Mouse (Mus musculus) MEL (cell line): ENCODE data around the gene Calhm3. TPM values are rescaled to one million over a fixed set of nuclear protein-coding genes. Genes with fewer than 3 reads are reported as not detected.

Experiments used
- DNase-seq: peaks from one replicate; pipeline ENCODE4 v3.0.0; 2011; ENCODE audit warnings: low read depth, low spot score
- H3K27ac ChIP-seq: 2 replicates; pipeline ENCODE4 v1.5.1; 2012; ENCODE audit warnings: low read depth, mild to moderate bottlenecking, control low read depth, low read length, moderate library complexity; ENCODE audit not compliant: control insufficient read depth
- H3K27me3 ChIP-seq, 2 experiments: fragments of 150-350 bp in 1 of 2; sonication (generic) in 1 of 2; 2 replicates each; pipeline ENCODE4 v1.6.1; 2012; ENCODE audit warnings: low read length in 2 of 2, mild to moderate bottlenecking in 2 of 2, improper control_type of control experiment in 1 of 2, moderate library complexity in 1 of 2; ENCODE audit not compliant: insufficient read depth in 2 of 2, control insufficient read depth in 1 of 2
- H3K36me3 ChIP-seq, 2 experiments: 2 replicates each; pipeline ENCODE4 v1.6.1; 2012 to 2014; ENCODE audit warnings: low read length in 2 of 2, improper control_type of control experiment in 1 of 2, inconsistent platforms in 1 of 2, mild to moderate bottlenecking in 1 of 2; ENCODE audit not compliant: insufficient read depth in 2 of 2, control insufficient read depth in 1 of 2
- H3K4me1 ChIP-seq, 2 experiments: fragments of 150-350 bp in 1 of 2; sonication (generic) in 1 of 2; 2 replicates each; pipeline ENCODE4 v1.6.1; 2012; ENCODE audit warnings: low read length in 2 of 2, improper control_type of control experiment in 1 of 2, mild to moderate bottlenecking in 1 of 2; ENCODE audit not compliant: insufficient read depth in 2 of 2, control insufficient read depth in 1 of 2
- H3K4me3 ChIP-seq, 2 experiments: fragments of 150-350 bp in 1 of 2; sonication (generic) in 1 of 2; 2 replicates each; pipeline ENCODE4 v1.5.1; 2012; ENCODE audit warnings: low read depth in 2 of 2, low read length in 2 of 2, mild to moderate bottlenecking in 2 of 2, moderate library complexity in 2 of 2, control low read depth in 1 of 2, improper control_type of control experiment in 1 of 2; ENCODE audit not compliant: control insufficient read depth in 1 of 2, insufficient read depth in 1 of 2
- H3K79me2 ChIP-seq: 2 replicates; pipeline ENCODE4 v1.6.1; 2012; ENCODE audit warnings: mild to moderate bottlenecking, low read length, moderate library complexity; ENCODE audit not compliant: control insufficient read depth, poor library complexity, insufficient read depth
- H3K9ac ChIP-seq: 2 replicates; pipeline ENCODE4 v1.6.1; 2012; ENCODE audit warnings: low read depth, mild to moderate bottlenecking, control low read depth, low read length, moderate library complexity; ENCODE audit not compliant: control insufficient read depth, poor library complexity, severe bottlenecking
- H3K9me3 ChIP-seq: fragments of 150-350 bp; sonication (generic); replicated peaks from 2 replicates; pipeline ENCODE4 v1.6.1; 2012; ENCODE audit warnings: mild to moderate bottlenecking, low read length, improper control_type of control experiment, moderate library complexity; ENCODE audit not compliant: insufficient read depth
- BHLHE40 ChIP-seq: IDR thresholded peaks from 2 replicates; pipeline ENCODE4 v1.6.1; 2012; ENCODE audit warnings: low read depth, mild to moderate bottlenecking, inconsistent platforms, low read length, improper control_type of control experiment, borderline replicate concordance
- CHD1 ChIP-seq: IDR thresholded peaks from 2 replicates; pipeline ENCODE4 v1.6.1; 2012; ENCODE audit warnings: low read depth, mild to moderate bottlenecking, inconsistent platforms, low read length, improper control_type of control experiment
- CHD2 ChIP-seq: IDR thresholded peaks from 2 replicates; pipeline ENCODE4 v1.6.1; 2011; ENCODE audit warnings: low read length, improper control_type of control experiment
- E2F4 ChIP-seq: IDR thresholded peaks from 2 replicates; pipeline ENCODE4 v1.6.1; 2011; ENCODE audit warnings: low read depth, low read length, improper control_type of control experiment, borderline replicate concordance
- EP300 ChIP-seq, 2 experiments: IDR thresholded peaks; 2 replicates each; pipeline ENCODE4 v1.6.1; 2011; ENCODE audit warnings: improper control_type of control experiment in 2 of 2, low read length in 2 of 2, low read depth in 1 of 2, mild to moderate bottlenecking in 1 of 2
- ETS1 ChIP-seq: IDR thresholded peaks from 2 replicates; pipeline ENCODE4 v1.6.1; 2012; ENCODE audit warnings: low read depth, mild to moderate bottlenecking, inconsistent platforms, low read length, improper control_type of control experiment, moderate library complexity
- GATA1 ChIP-seq: IDR thresholded peaks from 2 replicates; pipeline ENCODE4 v1.6.1; 2011; ENCODE audit warnings: low read depth, low read length, improper control_type of control experiment
- HCFC1 ChIP-seq: IDR thresholded peaks from 2 replicates; pipeline ENCODE4 v1.6.1; 2012; ENCODE audit warnings: low read depth, mild to moderate bottlenecking, inconsistent platforms, low read length, improper control_type of control experiment, moderate library complexity
- JUND ChIP-seq: IDR thresholded peaks from 2 replicates; pipeline ENCODE4 v1.6.1; 2011; ENCODE audit warnings: low read depth, mild to moderate bottlenecking, improper control_type of control experiment, low read length
- MAX ChIP-seq: IDR thresholded peaks from 2 replicates; pipeline ENCODE4 v1.6.1; 2011; ENCODE audit warnings: low read length, improper control_type of control experiment
- MXI1 ChIP-seq: IDR thresholded peaks from 2 replicates; pipeline ENCODE4 v1.6.1; 2011; ENCODE audit warnings: mild to moderate bottlenecking, low read depth, low read length, improper control_type of control experiment
- MYC ChIP-seq: IDR thresholded peaks from 2 replicates; pipeline ENCODE4 v1.6.1; 2011; ENCODE audit warnings: low read depth, mild to moderate bottlenecking, low read length, improper control_type of control experiment, moderate library complexity
- NELFE ChIP-seq: IDR thresholded peaks from 2 replicates; pipeline ENCODE4 v1.6.1; 2011; ENCODE audit warnings: low read depth, low read length, improper control_type of control experiment
- NRF1 ChIP-seq: IDR thresholded peaks from 2 replicates; pipeline ENCODE4 v1.6.1; 2014; ENCODE audit warnings: low read depth, mild to moderate bottlenecking, inconsistent platforms, low read length, improper control_type of control experiment, moderate library complexity; ENCODE audit not compliant: poor library complexity, insufficient read depth, severe bottlenecking
- POLR2A ChIP-seq, 2 experiments: IDR thresholded peaks; 2 replicates each; pipeline ENCODE4 v1.6.1; 2011 to 2012; ENCODE audit warnings: low read length in 2 of 2, mild to moderate bottlenecking in 2 of 2, control low read depth in 1 of 2, improper control_type of control experiment in 1 of 2, low read depth in 1 of 2, moderate library complexity in 1 of 2; ENCODE audit not compliant: control insufficient read depth in 1 of 2, insufficient read depth in 1 of 2, poor library complexity in 1 of 2
- POLR2AphosphoS2 ChIP-seq: IDR thresholded peaks from 2 replicates; pipeline ENCODE4 v1.6.1; 2011; ENCODE audit warnings: low read length, improper control_type of control experiment
- POLR2AphosphoS5 ChIP-seq: IDR thresholded peaks from 2 replicates; pipeline ENCODE4 v1.6.1; 2012; ENCODE audit warnings: low read depth, borderline replicate concordance, mild to moderate bottlenecking, inconsistent platforms, low read length, moderate library complexity, mixed read lengths
- RAD21 ChIP-seq: IDR thresholded peaks from 2 replicates; pipeline ENCODE4 v1.6.1; 2011; ENCODE audit warnings: mild to moderate bottlenecking, low read depth, low read length, improper control_type of control experiment
- SIN3A ChIP-seq: IDR thresholded peaks from 2 replicates; pipeline ENCODE4 v1.6.1; 2012; ENCODE audit warnings: low read length, improper control_type of control experiment, inconsistent platforms
- TAL1 ChIP-seq: IDR thresholded peaks from 2 replicates; pipeline ENCODE4 v1.6.1; 2012; ENCODE audit warnings: mild to moderate bottlenecking, inconsistent platforms, low read length, moderate library complexity, mixed read lengths
- TBP ChIP-seq: IDR thresholded peaks from 2 replicates; pipeline ENCODE4 v1.8.0; 2011; ENCODE audit warnings: low read depth, low read length, improper control_type of control experiment
- TCF12 ChIP-seq: IDR thresholded peaks from 2 replicates; pipeline ENCODE4 v1.6.1; 2014; ENCODE audit warnings: low read depth, mild to moderate bottlenecking, inconsistent platforms, low read length, improper control_type of control experiment, moderate library complexity
- UBTF ChIP-seq: IDR thresholded peaks from 2 replicates; pipeline ENCODE4 v1.6.1; 2012; ENCODE audit warnings: low read depth, mild to moderate bottlenecking, inconsistent platforms, low read length, improper control_type of control experiment, moderate library complexity, borderline replicate concordance; ENCODE audit not compliant: insufficient read depth
- USF1 ChIP-seq: IDR thresholded peaks from 2 replicates; pipeline ENCODE4 v1.6.1; 2014; ENCODE audit warnings: low read depth, mild to moderate bottlenecking, inconsistent platforms, low read length, improper control_type of control experiment, moderate library complexity
- ZMIZ1 ChIP-seq: IDR thresholded peaks from 2 replicates; pipeline ENCODE4 v1.6.1; 2012; ENCODE audit warnings: low read depth, mild to moderate bottlenecking, inconsistent platforms, low read length, improper control_type of control experiment, moderate library complexity
- ZNF384 ChIP-seq: IDR thresholded peaks from 2 replicates; pipeline ENCODE4 v1.6.1; 2012; ENCODE audit warnings: low read depth, mild to moderate bottlenecking, inconsistent platforms, low read length, improper control_type of control experiment
- polyA plus RNA-seq, 2 experiments: library from polyadenylated mRNA; stranded (reverse) in 1 of 2; unstranded in 1 of 2; fragments of >175 nt in 1 of 2; fragments of >200 nt in 1 of 2; gene quantifications; 2 replicates each; pipeline versions ENCODE4 v1.2.1 to v1.2.4; 2012; ENCODE audit warnings: low replicate concordance in 2 of 2, low read depth in 1 of 2; ENCODE audit not compliant: insufficient read length in 2 of 2, insufficient read depth in 1 of 2, missing spikeins in 1 of 2
- total RNA-seq: library from RNA; depleted of rRNA; stranded (reverse); fragments of 300-350 nt; gene quantifications from 2 replicates; pipeline ENCODE4 v1.2.3, GENCODE M21; 2012

The Calhm3 gene
- total and polyA plus RNA-seq, 3 experiments, result not detected

GRCm38 (mm10) chr19:47137051-47137581, 20.4 kb downstream of the Calhm3 start:
- peak; percentile 94 for DNase-seq
- peaks cover 0 to 26% of the 10 kb centered on the region in 2 experiments; a peak in 2 of 4 replicates for H3K36me3 ChIP-seq
- TF ChIP-seq TBP (peak; percentile 81), GATA1 (peak; percentile 18; the same call in 1 of the 2 replicates), SIN3A (peak; percentile 79), JUND (no peak), MYC (peak; percentile 84), TCF12 (peak; percentile 58), POLR2AphosphoS2 (no peak), HCFC1 (0 out of 2 replicates have a peak, but pooled peaks have one; percentile 6), MAX (peak; percentile 83), UBTF (no peak), NELFE (peak; percentile 62), EP300 (IDR thresholded peaks at IDR 0.05; ENCODE audit: low read depth in 1 of 2, low read length in 2 of 2) (peak; percentile 59 to 70), TAL1 (peak; percentile 87), MXI1 (peak; percentile 92), CHD1 (no peak), POLR2A (IDR thresholded peaks at IDR 0.05; ENCODE audit: control insufficient read depth in 1 of 2, insufficient read depth in 1 of 2, low read depth in 1 of 2, low read length in 2 of 2, poor library complexity in 1 of 2) (peak in 1 of 2 experiments; percentile 73; a peak in 2 of 4 replicates), ETS1 (peak; percentile 51; the same call in 1 of the 2 replicates), USF1 (no peak), RAD21 (no peak)
- peak overlapping the region; percentile 80 for H3K27ac ChIP-seq
- no peaks in the 10 kb centered on the region for H3K9me3 ChIP-seq
- H3K4me1 ChIP-seq, result peaks cover 8 to 40% of the 10 kb centered on the region in 2 experiments
- peak overlapping the region; percentile 88 to 89 for H3K4me3 ChIP-seq
- H3K27me3 ChIP-seq, result no peaks in the 10 kb centered on the region
- H3K79me2 ChIP-seq, result peaks cover 6% of the 10 kb centered on the region; the same call in 1 of the 2 replicates
- H3K9ac ChIP-seq, result peak overlapping the region; percentile 95

- Histone ChIP-seq H3K9ac (no peak overlapping the region), H3K27me3 (no peaks in the 10 kb centered on the region), H3K27ac (no peak overlapping the region), H3K9me3 (no peaks in the 10 kb centered on the region), H3K4me1 (peaks cover 8 to 40% of the 10 kb centered on the region in 2 experiments), H3K36me3 (peaks cover 2 to 28% of the 10 kb centered on the region in 2 experiments; a peak in 3 of 4 replicates), H3K79me2 (peaks cover 6% of the 10 kb centered on the region; the same call in 1 of the 2 replicates), H3K4me3 (no peak overlapping the region)
- no peak for DNase-seq
- TF ChIP-seq ZMIZ1 (no peak), MYC (no peak), E2F4 (no peak), HCFC1 (no peak), BHLHE40 (no peak), UBTF (no peak), USF1 (no peak), TCF12 (no peak), POLR2AphosphoS5 (no peak), EP300 (IDR thresholded peaks at IDR 0.05; ENCODE audit: low read depth in 1 of 2, low read length in 2 of 2) (no peak), NRF1 (no peak), ZNF384 (no peak), CHD2 (no peak)
These were observed 21.4 kb downstream of the Calhm3 start for GRCm38 (mm10) chr19:47136170-47136569.
